Mouse (Mus musculus) liver, postnatal 0 days (tissue): Measurements from ENCODE around the gene Mical3. TPM values are rescaled to one million over a fixed set of nuclear protein-coding genes. Genes with fewer than 3 reads are reported as not detected.

ENCODE experiments used
- ATAC-seq: fragments of 200-750 bp; cut with Nextera tagmentation; 2 replicates; pipeline ENCODE4 v1.8.0; 2017; ENCODE audit warnings: mild to moderate bottlenecking, moderate library complexity
- DNase-seq: peaks from one replicate; pipeline ENCODE4 v3.0.0-alpha.2; 2016
- H3K27ac ChIP-seq: fragments of 300-500 bp; sonication (generic); 2 replicates; pipeline ENCODE4 v1.5.1; 2014; ENCODE audit warnings: antibody characterized with exemption, moderate library complexity, mild to moderate bottlenecking, low read depth
- H3K27me3 ChIP-seq: fragments of 300-500 bp; sonication (generic); 2 replicates; pipeline ENCODE4 v1.6.1; 2014; ENCODE audit warnings: low read length, control low read depth, mixed read lengths; ENCODE audit not compliant: insufficient read depth
- H3K36me3 ChIP-seq: fragments of 300-500 bp; sonication (generic); replicated peaks from 2 replicates; pipeline ENCODE4 v1.6.1; 2014; ENCODE audit warnings: mild to moderate bottlenecking, control low read depth, low read length, moderate library complexity, mixed read lengths; ENCODE audit not compliant: insufficient read depth
- H3K4me1 ChIP-seq: fragments of 300-500 bp; sonication (generic); 2 replicates; pipeline ENCODE4 v1.6.1; 2014; ENCODE audit warnings: antibody characterized with exemption, mild to moderate bottlenecking, control low read depth; ENCODE audit not compliant: insufficient read depth
- H3K4me2 ChIP-seq: fragments of 300-500 bp; sonication (generic); 2 replicates; pipeline ENCODE4 v1.6.1; 2014; ENCODE audit warnings: low read depth, mild to moderate bottlenecking, low read length, moderate library complexity, mixed read lengths
- H3K4me3 ChIP-seq: fragments of 300-500 bp; sonication (generic); 2 replicates; pipeline ENCODE4 v1.5.1; 2014; ENCODE audit warnings: low read depth, low read length
- H3K9ac ChIP-seq: fragments of 300-500 bp; sonication (generic); replicated peaks from 2 replicates; pipeline ENCODE4 v1.6.1; 2014; ENCODE audit warnings: mild to moderate bottlenecking, moderate library complexity
- H3K9me3 ChIP-seq: fragments of 300-500 bp; sonication (generic); 2 replicates; pipeline ENCODE4 v1.6.1; 2016; ENCODE audit warnings: mild to moderate bottlenecking, control low read depth, low read length, mixed read lengths
- CTCF ChIP-seq: sonication (generic); IDR thresholded peaks from 2 replicates; pipeline ENCODE4 v1.5.1; 2016; ENCODE audit warnings: antibody characterized with exemption, low read depth
- EP300 ChIP-seq: IDR thresholded peaks from 2 replicates; pipeline ENCODE4 v1.6.1; 2016; ENCODE audit warnings: antibody characterized with exemption, low read depth, mild to moderate bottlenecking
- WGBS: fragments of 180-500 bp; shearing (Covaris S2); extraction: QIAGEN DNeasy Blood & Tissue Kit; methylation state at CpG from one replicate; pipeline ENCODE4 v1.1.7; 2014; ENCODE audit not compliant: insufficient replicate concordance; 5-methylcytosine and 5-hydroxymethylcytosine counted together
- polyA plus RNA-seq: library from polyadenylated mRNA; unstranded; fragments of >200 nt; fragmentation: Nextera tagmentation; extraction: Ambion mirVana; gene quantifications from 2 replicates; pipeline ENCODE4 v1.2.1, GENCODE M21; 2015

Gene Mical3
- polyA plus RNA-seq, 1 experiment from 2014 or later: 4.5 TPM

DNA sequence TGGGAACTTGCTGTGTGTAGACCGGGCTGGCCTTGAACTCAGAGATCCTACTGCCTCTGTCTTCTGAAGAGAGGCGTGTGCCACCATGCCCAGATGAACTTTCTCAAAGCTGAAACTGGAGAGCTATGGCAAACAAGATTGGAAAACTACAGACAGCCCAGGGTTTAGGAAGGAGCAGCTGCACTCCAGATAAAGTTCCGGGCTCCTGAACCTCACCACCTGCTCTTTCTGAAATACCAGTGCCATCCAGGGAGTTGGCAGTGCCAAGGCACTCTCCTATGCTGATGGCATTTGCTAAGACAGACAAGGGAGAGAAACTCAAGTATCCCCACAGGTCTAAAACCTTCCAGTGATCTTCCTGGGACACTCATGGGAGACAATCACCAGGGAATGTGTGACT is 166.6 kb downstream of the Mical3 start:
- Histone ChIP-seq H3K4me3 (no peak overlapping the region), H3K36me3 (peaks cover 19% of the 10 kb centered on the region), H3K4me1 (no peaks in the 10 kb centered on the region), H3K9me3 (no peaks in the 10 kb centered on the region), H3K9ac (no peak overlapping the region), H3K4me2 (no peak overlapping the region), H3K27me3 (no peaks in the 10 kb centered on the region), H3K27ac (no peak overlapping the region)
- WGBS: 90% methylated on average over 3 of the region's 3 CpGs
- TF ChIP-seq EP300: no peak
- TF ChIP-seq CTCF: no peak
- DNase-seq (no peak), ATAC-seq (no peak)

DNA sequence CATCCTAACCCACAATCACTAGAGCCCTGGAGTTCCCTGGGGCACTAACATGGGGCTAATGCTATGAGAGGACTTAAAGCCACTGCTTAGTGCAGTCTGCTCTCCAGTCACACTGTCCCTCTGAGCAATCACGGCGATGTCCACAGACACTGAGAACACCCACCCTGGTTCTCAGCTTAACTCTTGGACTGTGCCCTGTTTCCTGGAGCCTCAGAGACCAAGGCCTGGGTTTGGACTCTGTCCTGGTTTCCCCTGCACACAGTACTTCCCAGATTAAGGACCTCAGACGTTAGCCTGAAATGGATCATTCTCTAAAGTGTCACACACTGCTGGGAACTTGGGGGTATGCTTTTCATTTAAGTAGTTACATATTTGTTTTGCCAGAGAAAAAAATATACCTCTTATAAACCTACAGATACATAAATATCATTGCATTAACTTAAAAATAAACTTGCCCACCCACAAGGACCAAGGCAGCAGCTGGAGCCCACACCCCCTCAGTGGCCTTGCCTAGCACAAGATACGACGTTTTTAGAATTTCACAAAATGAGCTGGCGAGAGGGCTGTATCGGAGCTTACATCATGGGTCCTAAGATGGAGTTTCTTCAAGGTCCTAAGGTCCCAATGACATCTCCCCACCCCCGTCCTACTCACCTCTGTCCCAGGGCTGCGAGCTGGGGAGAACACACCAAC is 170.3 kb downstream of the Mical3 start:
- WGBS: 85% methylated on average over 9 of the region's 9 CpGs
- no peak for ATAC-seq
- Histone ChIP-seq H3K9me3 (no peaks in the 10 kb centered on the region), H3K4me2 (no peak overlapping the region), H3K4me3 (no peak overlapping the region), H3K9ac (no peak overlapping the region), H3K4me1 (peaks cover 23% of the 10 kb centered on the region), H3K27me3 (no peaks in the 10 kb centered on the region), H3K27ac (no peak overlapping the region), H3K36me3 (peaks cover 33% of the 10 kb centered on the region)
- no peak for TF ChIP-seq CTCF
- TF ChIP-seq EP300: no peak
- DNase-seq: no peak

DNA sequence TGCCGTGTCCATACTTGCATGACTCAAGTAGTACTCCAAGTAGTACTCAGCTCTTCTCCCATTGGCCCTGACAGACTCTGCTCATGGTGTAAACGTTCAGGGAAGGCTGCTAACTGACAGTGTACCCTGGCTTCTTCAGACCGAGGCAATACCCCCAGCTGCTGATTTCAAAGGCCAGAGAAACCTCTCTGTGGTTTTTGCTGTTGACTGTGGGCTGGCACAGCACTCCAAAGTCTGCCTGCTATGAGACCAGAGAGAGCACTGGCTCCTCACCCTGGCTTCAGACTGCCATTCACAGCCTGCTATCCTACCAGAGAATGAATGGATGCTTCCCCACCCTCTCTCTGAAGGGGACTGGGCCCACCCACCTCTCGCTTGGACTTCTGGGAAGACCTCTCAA is 173.5 kb downstream of the Mical3 start:
- WGBS: 39% methylated on average over 4 of the region's 4 CpGs
- DNase-seq: no peak
- Histone ChIP-seq H3K36me3 (peaks cover 45% of the 10 kb centered on the region), H3K4me3 (no peak overlapping the region), H3K27me3 (no peaks in the 10 kb centered on the region), H3K4me1 (peaks cover 35% of the 10 kb centered on the region), H3K9me3 (no peaks in the 10 kb centered on the region), H3K4me2 (no peak overlapping the region; the same call in 1 of the 2 replicates), H3K9ac (no peak overlapping the region), H3K27ac (peak overlapping the region; percentile 60)
- ATAC-seq: peak; percentile 33
- TF ChIP-seq CTCF: no peak
- no peak for TF ChIP-seq EP300

DNA sequence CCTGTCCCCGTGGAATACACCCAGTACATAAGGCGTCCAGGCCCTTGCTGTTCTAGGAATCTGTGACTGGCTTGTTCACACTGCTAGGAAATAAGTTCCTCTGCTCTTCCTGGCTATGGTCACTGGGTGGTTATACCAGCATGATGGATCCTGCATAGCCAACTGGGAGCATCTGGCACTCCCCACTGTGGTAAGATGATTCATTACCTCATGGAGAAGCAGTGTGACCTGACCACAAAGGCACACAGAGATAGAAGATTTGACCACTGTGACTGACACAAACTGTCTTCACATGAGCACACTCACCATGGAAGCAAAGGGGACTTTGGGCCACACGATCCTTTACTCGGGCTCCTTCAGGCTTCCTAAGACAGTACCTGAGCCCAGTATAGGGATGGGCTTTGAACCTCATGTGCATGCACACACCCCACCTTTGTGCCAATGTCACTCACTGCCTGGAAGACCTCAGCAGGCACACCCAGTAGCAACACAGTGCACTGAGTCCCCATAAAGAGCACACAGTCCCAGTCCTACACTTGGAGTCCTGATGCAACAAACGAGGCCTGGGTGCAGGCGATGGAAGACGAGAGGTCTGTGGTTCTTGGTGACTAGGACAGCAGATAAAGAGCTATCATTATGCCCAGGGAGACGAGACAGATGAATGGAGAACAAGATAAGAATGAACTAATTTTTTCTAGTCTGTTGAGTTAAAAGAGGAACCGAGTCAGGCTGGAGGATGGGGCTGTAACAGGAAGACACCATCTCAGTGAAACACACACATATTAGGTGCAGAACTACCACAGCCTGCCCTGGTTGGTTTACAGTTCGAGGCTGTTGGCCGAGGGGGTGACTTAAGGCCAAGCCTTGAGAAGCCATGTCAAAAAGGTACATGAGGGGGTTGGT is 174.3 kb downstream of the Mical3 start:
- TF ChIP-seq EP300 (peak; percentile 96), CTCF (no peak)
- Histone ChIP-seq H3K9me3 (no peaks in the 10 kb centered on the region), H3K27ac (peak overlapping the region; percentile 60), H3K9ac (0 out of 2 replicates have a peak overlapping the region, but pooled peaks have one; percentile 11), H3K4me3 (no peak overlapping the region), H3K27me3 (no peaks in the 10 kb centered on the region), H3K36me3 (peaks cover 51% of the 10 kb centered on the region), H3K4me1 (peaks cover 35% of the 10 kb centered on the region), H3K4me2 (peak overlapping the region; percentile 20)
- DNase-seq (peak; percentile 43), ATAC-seq (peak; percentile 92)
- 46% methylated on average over 11 of the region's 11 CpGs for WGBS

DNA sequence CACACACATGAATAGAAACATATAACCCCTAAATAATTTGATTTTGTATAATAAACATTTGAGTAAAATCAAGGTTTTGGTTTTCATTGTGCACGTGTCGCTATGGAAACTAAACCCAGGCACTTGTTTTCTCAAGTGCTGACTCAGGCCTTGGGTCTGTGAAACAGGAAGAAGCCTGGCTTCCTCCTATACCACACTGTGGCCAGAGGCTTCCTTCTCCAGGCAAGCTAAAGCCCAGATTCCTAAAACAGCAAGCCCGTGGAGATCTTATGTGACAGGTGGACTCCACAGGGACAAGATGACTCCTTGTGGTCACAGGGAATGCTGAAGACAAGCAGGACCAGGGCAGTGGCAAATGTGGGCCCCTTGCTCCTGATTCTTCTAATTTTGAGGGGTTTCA is 175.6 kb downstream of the Mical3 start:
- 30% methylated on average over 3 of the region's 3 CpGs for WGBS
- ATAC-seq (no peak), DNase-seq (no peak)
- Histone ChIP-seq H3K4me3 (no peak overlapping the region), H3K9ac (0 out of 2 replicates have a peak overlapping the region, but pooled peaks have one; percentile 38), H3K27ac (peak overlapping the region; percentile 60; the same call in 1 of the 2 replicates), H3K27me3 (no peaks in the 10 kb centered on the region), H3K4me1 (peaks cover 35% of the 10 kb centered on the region), H3K36me3 (peaks cover 45% of the 10 kb centered on the region), H3K4me2 (no peak overlapping the region), H3K9me3 (no peaks in the 10 kb centered on the region)
- TF ChIP-seq EP300 (no peak), CTCF (no peak)

DNA sequence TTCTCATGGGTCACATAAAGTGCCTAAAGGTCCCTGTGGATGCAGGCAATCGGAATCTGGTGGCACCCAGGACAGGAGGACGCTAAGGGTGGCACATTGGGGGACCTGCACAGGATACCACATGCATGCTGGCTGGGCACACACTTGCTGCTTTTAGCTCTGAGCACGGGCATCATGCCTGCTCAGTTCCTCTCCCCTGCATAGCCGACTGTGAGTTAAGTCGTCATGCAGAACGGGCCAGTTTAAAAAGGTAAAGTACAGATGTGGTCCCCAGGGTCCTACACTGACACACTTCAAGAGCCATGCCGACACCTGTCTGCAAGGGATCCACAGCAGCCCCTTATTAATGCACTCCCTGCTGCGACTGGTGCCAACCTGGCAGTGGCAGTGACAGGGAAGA is 176.6 kb downstream of the Mical3 start:
- H3K27me3 ChIP-seq: no peaks in the 10 kb centered on the region
- WGBS: 83% methylated on average over 8 of the region's 8 CpGs
- no peaks in the 10 kb centered on the region for H3K9me3 ChIP-seq
- no peak overlapping the region for H3K4me3 ChIP-seq
- H3K9ac ChIP-seq: no peak overlapping the region
- H3K4me2 ChIP-seq: peak overlapping the region; percentile 29; the same call in 1 of the 2 replicates
- peak overlapping the region; percentile 60; the same call in 1 of the 2 replicates for H3K27ac ChIP-seq
- DNase-seq: no peak
- ATAC-seq: no peak
- TF ChIP-seq CTCF (no peak), EP300 (no peak)
- H3K36me3 ChIP-seq: peaks cover 42% of the 10 kb centered on the region
- H3K4me1 ChIP-seq: peaks cover 35% of the 10 kb centered on the region
